Mouse (Mus musculus): ENCODE measurements around the gene Usp10.

The Usp10 gene

DNA sequence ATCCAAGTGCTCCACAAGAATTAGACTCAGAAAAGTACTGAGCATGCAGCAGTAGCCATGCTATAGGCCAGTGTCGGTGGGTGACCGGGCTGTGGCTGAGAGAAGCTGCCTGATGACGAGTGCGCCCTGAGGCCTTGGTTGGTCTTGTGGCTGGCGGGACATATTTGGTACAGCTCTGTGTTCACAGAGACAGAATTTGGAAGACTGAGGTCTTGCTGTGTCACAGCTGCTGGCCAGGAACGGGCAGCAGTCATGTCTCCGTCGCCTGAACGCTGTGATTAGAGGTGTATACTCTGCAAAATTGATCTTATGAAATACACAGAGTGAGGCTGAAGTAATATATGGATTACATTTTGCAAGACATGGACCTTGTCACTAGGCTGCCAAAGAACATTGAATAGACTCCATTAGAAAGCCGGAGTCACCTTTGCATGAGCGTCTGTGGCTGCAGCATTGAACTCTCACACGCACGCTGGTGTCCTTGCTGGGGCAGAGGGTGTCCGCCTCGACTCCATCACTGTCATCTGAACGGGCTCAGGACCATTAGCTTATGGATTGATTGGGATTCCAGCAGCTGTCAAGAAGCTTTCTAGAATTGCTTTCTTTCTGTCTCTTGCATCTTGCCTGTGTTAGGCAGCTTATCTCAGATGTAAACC, 6.2 kb downstream of the Usp10 start:
- DNase-seq, result no peak

DNA sequence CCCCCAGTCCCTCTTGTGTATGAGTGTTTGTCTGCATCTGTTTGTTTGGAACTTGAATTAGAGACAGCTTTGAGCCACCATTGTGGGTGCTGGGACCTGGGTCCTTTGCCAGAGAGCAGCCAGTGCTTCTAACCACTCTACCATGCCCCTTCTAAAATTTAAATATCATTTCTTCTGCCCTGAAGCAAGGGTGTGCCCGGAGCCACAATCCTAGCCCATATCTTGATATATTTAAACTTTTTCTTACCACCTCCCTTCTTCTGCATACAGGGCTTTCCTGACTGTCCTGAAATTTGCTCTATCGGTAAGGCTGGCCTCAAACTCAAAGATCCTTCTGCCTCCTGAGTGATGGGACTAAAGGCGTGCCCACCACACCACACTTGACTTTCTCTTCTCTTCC, 7.3 kb downstream of the Usp10 start:
- DNase-seq, result no peak

DNA sequence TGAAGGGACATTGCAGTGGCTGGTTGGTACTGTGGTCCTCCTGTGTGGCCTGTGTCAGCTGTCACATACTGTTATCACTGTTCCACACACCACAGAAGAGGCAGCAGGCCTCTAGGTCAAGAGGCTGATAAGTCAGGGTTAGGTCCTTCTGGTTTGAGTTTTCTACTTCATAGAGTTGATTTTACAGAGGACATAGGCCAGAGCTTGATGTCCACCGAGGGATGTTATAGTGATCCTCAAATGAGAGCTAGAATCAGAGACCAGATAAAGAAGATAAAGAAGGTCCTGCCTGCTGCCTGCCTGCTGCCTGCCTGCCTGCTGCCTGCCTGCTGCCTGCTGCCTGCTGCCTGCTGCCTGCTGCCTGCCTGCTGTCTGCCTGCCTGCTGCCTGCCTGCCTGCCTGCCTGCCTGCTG, 8.0 kb downstream of the Usp10 start:
- DNase-seq, result no peak

GRCm38 (mm10) chr8:119923259-119923658, 13.1 kb downstream of the Usp10 start:
- DNase-seq, result no peak

DNA sequence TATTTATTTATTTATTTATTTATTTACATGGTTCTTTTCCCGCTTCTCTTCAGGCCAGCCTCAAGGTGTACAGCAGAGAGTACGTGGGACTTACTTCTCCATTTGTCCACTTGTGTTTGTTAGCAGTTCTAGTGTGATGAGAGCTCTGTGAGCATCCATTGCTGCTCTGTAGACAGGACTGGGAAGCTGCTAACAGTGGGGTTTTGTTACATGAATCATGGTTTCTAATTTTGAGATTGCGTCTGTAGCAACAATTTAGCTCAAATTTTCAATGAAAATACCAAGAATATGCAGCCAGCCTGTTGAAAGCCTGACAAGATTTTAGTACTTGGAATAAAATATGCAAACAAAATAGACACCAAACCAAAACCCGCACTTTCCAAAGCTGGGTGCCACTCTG, 15.3 kb downstream of the Usp10 start:
- no peak for DNase-seq

GRCm38 (mm10) chr8:119926474-119926873, 16.3 kb downstream of the Usp10 start:
- DNase-seq, result peak; percentile 30

GRCm38 (mm10) chr8:119927422-119928092, 17.4 kb downstream of the Usp10 start:
- DNase-seq, result peak; percentile 67

GRCm38 (mm10) chr8:119931317-119931716, 21.2 kb downstream of the Usp10 start:
- DNase-seq, result no peak

- DNase-seq, result no peak
These were observed 23.5 kb downstream of the Usp10 start for GRCm38 (mm10) chr8:119933681-119934080.

DNA sequence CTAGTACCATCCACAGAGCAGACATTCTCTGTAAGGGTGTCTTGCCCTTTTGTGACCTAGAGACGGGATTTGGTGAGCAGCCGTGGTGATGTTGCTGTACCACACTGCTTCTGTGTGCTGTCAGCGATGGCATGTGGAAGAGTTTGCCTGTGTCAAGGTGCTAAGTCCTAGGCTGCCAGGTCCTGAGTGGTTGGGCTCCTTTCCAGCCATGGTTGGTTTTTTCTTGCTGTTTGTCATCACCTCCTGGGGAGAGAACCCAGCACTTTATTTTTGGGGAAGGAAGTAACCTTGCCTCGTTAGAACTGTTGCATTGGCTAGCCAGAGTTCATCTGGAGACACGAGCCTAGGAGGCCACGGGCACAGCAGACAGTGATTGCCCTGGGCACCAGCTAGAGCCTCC, 25.4 kb downstream of the Usp10 start:
- DNase-seq, result no peak

DNA sequence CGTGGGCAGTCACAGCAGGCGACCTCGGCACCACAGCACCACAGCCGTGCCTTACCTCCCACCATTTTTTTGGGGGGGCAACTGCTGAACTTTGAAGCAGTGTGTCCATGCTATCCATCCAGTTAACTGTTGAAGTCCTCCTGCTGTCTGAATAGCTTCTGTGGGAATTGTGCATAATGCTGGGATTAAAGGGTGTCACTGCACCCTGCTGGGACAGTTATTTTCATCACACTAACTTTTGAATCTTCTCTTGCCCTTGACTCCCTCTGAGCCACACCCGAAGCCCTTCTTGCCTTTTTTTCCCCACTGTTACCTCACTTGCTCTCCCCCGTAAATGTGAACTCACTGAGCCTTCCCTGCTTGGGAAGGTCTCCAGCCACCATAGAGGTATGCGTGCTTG, 28.3 kb downstream of the Usp10 start:
- DNase-seq, result no peak

DNA sequence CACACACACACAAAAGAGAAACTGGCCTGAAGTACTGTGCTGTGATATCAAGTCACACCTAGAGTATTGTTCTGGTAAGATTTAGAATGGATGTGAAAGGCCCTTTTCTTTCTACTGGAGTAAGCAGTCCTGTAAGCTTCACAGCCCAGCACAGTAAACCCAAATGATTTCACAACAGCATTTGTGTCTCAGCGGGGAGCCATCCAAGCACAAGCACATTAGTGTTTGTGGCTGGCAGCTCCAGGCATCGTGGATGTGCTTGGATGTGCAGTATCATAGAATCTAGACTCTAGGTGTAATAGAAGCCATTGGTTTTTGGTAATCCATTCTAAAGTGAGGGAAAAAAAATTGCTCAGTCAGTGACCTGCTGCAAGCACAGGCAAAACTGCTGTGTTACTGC, 29.2 kb downstream of the Usp10 start:
- no peak for DNase-seq

DNA sequence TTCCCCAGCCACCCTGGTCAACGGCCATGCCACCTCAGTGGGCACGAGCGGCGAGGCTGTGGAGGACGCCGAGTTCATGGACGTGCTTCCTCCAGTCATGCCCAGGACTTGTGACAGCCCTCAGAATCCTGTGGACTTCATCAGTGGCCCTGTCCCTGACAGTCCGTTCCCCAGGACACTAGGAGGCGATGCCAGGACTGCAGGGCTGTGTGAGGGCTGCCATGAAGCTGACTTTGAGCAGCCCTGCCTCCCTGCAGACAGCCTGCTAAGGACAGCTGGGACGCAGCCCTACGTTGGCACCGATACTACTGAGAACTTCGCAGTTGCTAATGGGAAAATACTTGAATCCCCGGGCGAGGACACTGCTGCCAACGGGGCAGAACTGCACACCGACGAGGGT, 31.3 kb downstream of the Usp10 start:
- DNase-seq, result no peak

GRCm38 (mm10) chr8:119943616-119944015, 33.5 kb downstream of the Usp10 start:
- no peak for DNase-seq

DNA sequence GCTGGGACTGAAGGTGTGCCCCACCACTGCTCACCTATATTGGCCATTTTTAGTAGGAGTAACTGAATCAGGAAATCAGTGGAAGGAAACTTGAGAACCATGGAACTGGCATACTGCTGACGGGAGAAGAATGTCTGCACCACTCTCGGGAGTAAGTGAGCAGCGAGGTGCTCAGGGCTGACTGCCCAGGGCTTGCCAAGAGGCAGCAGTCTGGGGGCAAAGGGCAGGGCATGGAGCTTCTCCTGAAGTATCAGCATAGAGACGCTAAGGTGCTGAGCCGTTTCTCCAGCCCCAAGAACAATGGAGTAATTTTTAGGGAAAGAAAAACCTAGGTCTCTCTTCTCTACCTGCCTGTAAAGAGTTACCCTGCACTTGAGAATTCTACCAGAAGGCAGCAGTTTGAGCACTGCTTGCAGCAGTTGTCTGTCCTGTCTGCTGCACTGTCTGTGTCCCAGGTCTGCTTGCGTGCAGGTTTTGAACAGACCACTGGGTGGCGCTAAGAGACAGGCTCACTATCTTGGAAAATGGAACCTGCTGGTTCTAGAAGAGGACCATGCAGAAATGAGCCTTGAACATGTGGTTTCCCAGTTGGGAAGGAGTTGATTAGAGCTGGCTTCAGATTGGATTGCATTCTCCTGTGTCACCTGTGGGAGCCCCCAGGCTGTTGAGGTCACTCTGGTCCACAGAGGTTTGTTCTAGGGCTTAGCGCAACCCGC, 34.1 kb downstream of the Usp10 start:
- DNase-seq, result peak; percentile 83

GRCm38 (mm10) chr8:119946326-119946865, 36.2 kb downstream of the Usp10 start:
- no peak for DNase-seq

DNA sequence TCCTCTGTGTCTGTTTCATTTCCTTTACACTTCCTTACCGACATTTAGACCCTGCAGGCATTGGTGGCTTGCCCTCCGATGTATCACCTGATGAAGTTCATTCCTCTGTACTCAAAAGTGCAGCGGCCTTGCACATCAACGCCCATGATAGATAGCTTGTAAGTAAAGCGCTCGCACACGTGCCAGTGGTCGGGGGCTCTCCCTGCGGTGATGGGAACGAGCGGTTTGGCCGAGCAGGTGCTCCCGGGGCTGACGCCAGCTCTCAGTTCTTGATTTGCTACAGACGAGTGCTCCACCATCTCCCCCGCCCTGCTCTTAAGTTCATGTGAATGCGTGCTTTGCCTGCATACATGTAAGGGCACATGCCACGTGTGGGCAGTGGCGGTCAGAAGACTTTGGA, 37.5 kb downstream of the Usp10 start:
- DNase-seq, result no peak

GRCm38 (mm10) chr8:119948340-119948739, 38.2 kb downstream of the Usp10 start:
- no peak for DNase-seq

- DNase-seq, result no peak
These were observed 42.1 kb downstream of the Usp10 start for GRCm38 (mm10) chr8:119952282-119952681.

DNA sequence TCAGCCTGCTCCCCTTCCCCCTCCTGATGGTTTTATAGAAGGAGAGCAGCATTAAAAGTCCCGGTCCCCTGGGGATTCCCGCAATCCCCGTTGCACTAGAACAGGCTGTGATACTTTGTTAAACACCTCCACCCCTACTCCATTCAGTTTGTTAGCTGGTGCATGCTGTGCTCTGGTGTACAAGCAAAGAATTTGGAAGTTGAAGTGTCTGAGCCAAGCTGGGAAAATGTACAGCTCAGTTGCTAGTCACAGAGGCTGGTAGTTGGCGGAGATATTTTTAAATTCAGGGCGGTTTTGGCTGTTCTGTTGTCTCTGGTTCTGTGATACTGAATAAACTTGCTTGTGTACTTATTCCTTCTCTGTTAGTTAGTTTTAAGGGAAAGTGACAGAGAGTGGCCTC, 42.6 kb downstream of the Usp10 start:
- DNase-seq, result no peak

GRCm38 (mm10) chr8:119955333-119955732, 45.2 kb downstream of the Usp10 start:
- no peak for DNase-seq

DNA sequence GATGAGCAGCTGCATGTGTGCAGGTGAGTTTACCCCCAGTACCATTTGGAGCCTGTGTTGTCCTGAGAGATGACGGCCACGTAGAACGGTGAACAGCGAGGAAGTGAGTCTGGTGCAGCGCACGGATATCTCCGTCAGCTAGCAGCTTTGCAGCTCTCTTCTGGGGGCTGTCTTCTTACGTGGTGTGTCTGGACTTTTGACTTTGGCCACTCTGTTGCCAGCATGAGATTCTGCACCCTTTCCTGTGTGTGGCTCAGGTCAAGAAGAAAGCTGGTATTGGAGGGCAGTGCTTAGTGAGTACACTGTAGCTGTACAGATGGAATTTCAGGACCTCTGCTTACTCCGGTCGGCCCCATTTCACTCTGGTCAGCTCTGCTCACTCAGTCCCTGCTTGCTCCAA, 47.9 kb downstream of the Usp10 start:
- DNase-seq, result no peak

GRCm38 (mm10) chr8:119960531-119961104, 50.5 kb downstream of the Usp10 start:
- peak; percentile 42 for DNase-seq

DNA sequence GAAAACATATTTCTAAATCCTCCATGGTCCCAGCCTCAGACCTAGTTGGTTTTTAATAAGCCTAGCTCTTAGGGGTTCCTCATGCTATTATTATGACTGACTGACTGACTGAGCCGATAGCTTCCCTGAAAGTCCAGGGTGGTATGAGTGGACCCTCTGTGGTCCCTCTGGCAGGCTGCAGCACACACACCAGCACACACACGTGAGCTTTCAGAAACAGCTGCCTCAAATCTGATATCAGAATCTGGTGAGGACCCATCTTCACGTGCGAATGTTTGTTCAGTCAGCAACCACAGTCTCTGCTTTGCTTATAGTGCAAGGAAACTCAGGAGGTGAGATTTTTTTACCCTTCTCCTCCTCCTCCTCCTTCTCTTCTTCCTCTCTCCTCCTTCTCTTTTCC, 54.7 kb downstream of the Usp10 start:
- no peak for DNase-seq
